Mouse (Mus musculus) MEL (cell line): ENCODE measurements around the gene Tgfbr3.
A peak's percentile ranks its signal among the peaks of the same experiment; 100 is the strongest.

ENCODE experiments used
- CHD2 ChIP-seq: IDR thresholded peaks from 2 replicates; pipeline ENCODE4 v1.6.1; 2011; ENCODE audit warnings: low read length, improper control_type of control experiment
- CTCF ChIP-seq, 3 experiments: IDR thresholded peaks in 2 of 3; conservative IDR thresholded peaks in 1 of 3; 2 replicates each; pipeline ENCODE4 v1.5.1; 2011 to 2012; ENCODE audit warnings: low read length in 3 of 3, low read depth in 2 of 3, mild to moderate bottlenecking in 2 of 3, improper control_type of control experiment in 1 of 3, inconsistent platforms in 1 of 3, mixed read lengths in 1 of 3, moderate library complexity in 1 of 3; ENCODE audit not compliant: control insufficient read depth in 1 of 3, insufficient read depth in 1 of 3, poor library complexity in 1 of 3, severe bottlenecking in 1 of 3
- EP300 ChIP-seq, 2 experiments: IDR thresholded peaks; 2 replicates each; pipeline ENCODE4 v1.6.1; 2011; ENCODE audit warnings: improper control_type of control experiment in 2 of 2, low read length in 2 of 2, low read depth in 1 of 2, mild to moderate bottlenecking in 1 of 2
- MAX ChIP-seq: IDR thresholded peaks from 2 replicates; pipeline ENCODE4 v1.6.1; 2011; ENCODE audit warnings: low read length, improper control_type of control experiment
- POLR2A ChIP-seq, 2 experiments: IDR thresholded peaks; 2 replicates each; pipeline ENCODE4 v1.6.1; 2011 to 2012; ENCODE audit warnings: low read length in 2 of 2, mild to moderate bottlenecking in 2 of 2, control low read depth in 1 of 2, improper control_type of control experiment in 1 of 2, low read depth in 1 of 2, moderate library complexity in 1 of 2; ENCODE audit not compliant: control insufficient read depth in 1 of 2, insufficient read depth in 1 of 2, poor library complexity in 1 of 2
- ZNF384 ChIP-seq: IDR thresholded peaks from 2 replicates; pipeline ENCODE4 v1.6.1; 2012; ENCODE audit warnings: low read depth, mild to moderate bottlenecking, inconsistent platforms, low read length, improper control_type of control experiment

DNA sequence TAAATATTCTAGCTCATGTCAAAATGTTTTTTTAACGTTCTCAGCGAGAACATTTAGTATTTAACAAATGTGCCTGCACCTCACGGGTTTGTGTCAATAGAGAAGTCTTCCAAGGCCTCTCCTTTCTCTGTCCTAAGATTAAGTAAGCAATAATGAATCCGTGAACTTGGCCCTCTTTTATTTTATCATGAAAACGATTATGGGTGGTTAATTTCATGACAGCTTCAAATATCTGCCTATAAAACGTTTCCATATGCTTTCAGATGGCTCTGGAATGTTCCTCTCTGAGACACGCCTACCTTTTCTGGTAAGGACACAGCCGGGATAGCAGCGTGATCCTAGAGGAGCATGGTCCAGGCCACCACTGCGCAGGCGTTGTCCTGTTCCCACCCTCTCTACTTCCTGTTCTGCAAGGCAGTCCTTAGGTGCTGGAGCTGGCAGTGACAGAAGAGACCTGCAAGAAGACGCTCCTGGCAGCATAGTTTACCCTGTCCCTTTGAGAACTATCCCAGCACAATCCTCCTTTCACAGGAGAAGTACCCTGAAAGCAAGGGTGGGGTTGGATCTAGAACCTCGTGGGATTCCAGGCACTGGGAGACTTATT is 214.3 kb downstream of the Tgfbr3 start:
- TF ChIP-seq CHD2 (no peak), ZNF384 (no peak), CTCF (IDR thresholded peaks at IDR 0.05 in 2 of 3, conservative IDR thresholded peaks at IDR 0.05 in 1 of 3; ENCODE audit: control insufficient read depth in 1 of 3, insufficient read depth in 1 of 3, low read depth in 2 of 3, low read length in 3 of 3, poor library complexity in 1 of 3, severe bottlenecking in 1 of 3) (no peak), EP300 (IDR thresholded peaks at IDR 0.05; ENCODE audit: low read depth in 1 of 2, low read length in 2 of 2) (no peak), MAX (peak; percentile 60), POLR2A (IDR thresholded peaks at IDR 0.05; ENCODE audit: control insufficient read depth in 1 of 2, insufficient read depth in 1 of 2, low read depth in 1 of 2, low read length in 2 of 2, poor library complexity in 1 of 2) (peak in 1 of 2 experiments; percentile 62; a peak in 2 of 4 replicates)
